Mouse (Mus musculus) natural killer cell, adult 2 months (primary cell): ENCODE results near the gene Creg1.
A peak's percentile ranks its signal among the peaks of the same experiment; 100 is the strongest.
"Not testable (repeated sequence)": the region's sequence is repeated elsewhere in the genome, so short reads cannot be mapped to it uniquely, and the experiment has no call there.

Experiments used
- DNase-seq, 2 experiments: peaks; one replicate each; pipeline ENCODE4 v3.0.0; 2022; ENCODE audit warnings: low spot score in 2 of 2

Creg1 gene

GRCm38 (mm10) chr1:165751142-165751541 lies 12.4 kb upstream of the Creg1 start:
- no peak for DNase-seq

- DNase-seq: no peak
These were observed 11.7 kb upstream of the Creg1 start for GRCm38 (mm10) chr1:165751838-165752237.

GRCm38 (mm10) chr1:165754205-165754604 lies 9.3 kb upstream of the Creg1 start:
- DNase-seq: no peak

GRCm38 (mm10) chr1:165755194-165755593 lies 8.4 kb upstream of the Creg1 start:
- DNase-seq: no peak

- no peak for DNase-seq
These were observed 1.8 kb upstream of the Creg1 start for GRCm38 (mm10) chr1:165761522-165762305.

- DNase-seq: not testable (repeated sequence)
These were observed 1.0 kb upstream of the Creg1 start for GRCm38 (mm10) chr1:165762498-165762897.

- no peak for DNase-seq
These were observed 472 bp upstream of the Creg1 start for GRCm38 (mm10) chr1:165762914-165763634.

GRCm38 (mm10) chr1:165764571-165764970 lies 1.0 kb downstream of the Creg1 start:
- DNase-seq: no peak

GRCm38 (mm10) chr1:165765041-165765440 lies 1.5 kb downstream of the Creg1 start:
- DNase-seq: no peak

GRCm38 (mm10) chr1:165765651-165766294 lies 2.2 kb downstream of the Creg1 start:
- DNase-seq: no peak

- DNase-seq: no peak
These were observed 2.8 kb downstream of the Creg1 start for GRCm38 (mm10) chr1:165766295-165766890.

- no peak for DNase-seq
These were observed 5.5 kb downstream of the Creg1 start for GRCm38 (mm10) chr1:165768894-165769512.

GRCm38 (mm10) chr1:165770181-165770759 lies 6.7 kb downstream of the Creg1 start:
- no peak for DNase-seq

- DNase-seq: peak; percentile 78
These were observed 7.9 kb downstream of the Creg1 start for GRCm38 (mm10) chr1:165771491-165771897.

GRCm38 (mm10) chr1:165771998-165772397 lies 8.5 kb downstream of the Creg1 start:
- DNase-seq: no peak

- peak; percentile 60 to 67 for DNase-seq
These were observed 12.2 kb downstream of the Creg1 start for GRCm38 (mm10) chr1:165775518-165776294.

GRCm38 (mm10) chr1:165779954-165780585 lies 16.5 kb downstream of the Creg1 start:
- DNase-seq: peak in 1 of 2 experiments; percentile 37

- DNase-seq: peak; percentile 61 to 63
These were observed 17.1 kb downstream of the Creg1 start for GRCm38 (mm10) chr1:165780586-165781111.

GRCm38 (mm10) chr1:165781426-165781825 lies 17.9 kb downstream of the Creg1 start:
- DNase-seq: peak in 1 of 2 experiments; percentile 17

- no peak for DNase-seq
These were observed 18.4 kb downstream of the Creg1 start for GRCm38 (mm10) chr1:165781911-165782310.
